Mouse (Mus musculus) embryonic stem cell, embryonic (primary cell): ENCODE measurements around the gene Ptpn21.

Source experiments
- CTCF ChIA-PET, 4 experiments: fragments of 300-600 bp in 2 of 4; fragments of 350-600 bp in 2 of 4; sonication (Branson Sonifier 250); formaldehyde crosslinking; loops; one replicate each; lab custom pipeline; 2022; ENCODE audit warnings: inconsistent platforms in 2 of 4; lab: Charles Lee
- POLR2A ChIA-PET, 4 experiments: fragments of 300-600 bp in 2 of 4; fragments of 350-600 bp in 2 of 4; sonication (Branson Sonifier 250); formaldehyde crosslinking; loops; one replicate each; lab custom pipeline; 2022; ENCODE audit warnings: antibody characterized with exemption in 4 of 4, inconsistent platforms in 1 of 4; lab: Charles Lee

Gene Ptpn21

GRCm38 (mm10) chr12:98697202-98697601, 40.0 kb downstream of the Ptpn21 start:
- CTCF ChIA-PET: no interaction called here

DNA sequence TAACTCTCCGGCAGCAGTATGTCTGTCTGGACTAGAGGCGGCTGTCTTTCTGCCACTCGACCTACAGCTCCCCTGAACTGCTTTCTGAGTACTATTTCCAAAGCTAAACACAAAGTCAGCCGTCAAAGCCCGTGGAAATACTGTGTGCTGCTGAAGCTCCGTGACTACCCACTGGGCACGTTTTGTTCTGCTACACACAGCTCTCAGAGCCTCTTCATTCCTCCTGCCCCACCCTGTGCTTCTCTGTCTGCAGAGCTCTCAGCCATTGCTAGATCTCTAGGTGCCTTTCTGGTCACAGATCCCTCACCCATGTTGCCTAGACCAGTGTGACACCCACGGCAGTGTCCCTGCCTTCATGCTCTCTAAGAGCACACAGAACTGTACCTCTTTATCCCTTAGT, 47.0 kb downstream of the Ptpn21 start:
- POLR2A ChIA-PET: interaction anchor here in 2 of 4 experiments (0.9 to 2.9 kb wide), 2 partner anchors 13 to 16 kb away, joined by 3 to 8 read pairs; no protein-coding TSS in a partner anchor
- CTCF ChIA-PET: interaction anchor here in 3 of 4 experiments (1.0 to 1.9 kb wide), 3 partner anchors 15 to 342 kb away, joined by 3 to 4 read pairs (median 3); no protein-coding TSS in a partner anchor

More at GRCm38 (mm10) chr12:98697202-98697601, 40.0 kb downstream of the Ptpn21 start:
- POLR2A ChIA-PET: interaction anchor here in 1 of 4 experiments (1.1 to 1.3 kb wide), 3 partner anchors 18 to 49 kb away, joined by 3 to 4 read pairs (median 3); no protein-coding TSS in a partner anchor

GRCm38 (mm10) chr12:98683574-98683973, 53.6 kb downstream of the Ptpn21 start:
- ChIA-PET CTCF (interaction anchor here in 1 of 4 experiments (0.5 kb wide), 1 partner anchor 319 kb away, joined by 7 read pairs; no protein-coding TSS in a partner anchor), POLR2A (interaction anchor here in 1 of 4 experiments (1.2 kb wide), 1 partner anchor 34 kb away, joined by 3 read pairs; no protein-coding TSS in a partner anchor)

DNA sequence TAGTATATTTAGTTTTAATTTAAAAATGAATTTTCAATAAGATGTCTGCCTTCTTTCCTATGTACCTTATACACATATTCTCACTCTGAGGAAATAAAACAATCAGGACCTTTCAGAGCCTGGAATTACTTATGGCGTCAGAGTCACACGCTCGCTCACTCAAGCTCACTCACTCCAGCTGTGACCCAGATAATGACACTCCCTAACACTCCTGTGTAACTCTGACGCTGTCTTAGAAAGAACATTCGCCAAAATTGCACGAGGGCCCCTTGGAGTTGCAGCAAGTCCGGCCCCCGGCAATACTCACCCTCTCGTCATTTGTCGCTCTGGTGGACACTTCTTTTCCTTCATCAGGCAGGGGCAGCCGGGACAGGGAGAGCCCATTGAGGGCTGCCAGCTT, 54.0 kb downstream of the Ptpn21 start:
- ChIA-PET POLR2A (interaction anchor here in 1 of 4 experiments (1.2 kb wide), 1 partner anchor 34 kb away, joined by 3 read pairs; no protein-coding TSS in a partner anchor), CTCF (interaction anchor here in 2 of 4 experiments (0.5 to 1.1 kb wide), 2 partner anchors 94 to 318 kb away, joined by 3 to 7 read pairs; no protein-coding TSS in a partner anchor)

DNA sequence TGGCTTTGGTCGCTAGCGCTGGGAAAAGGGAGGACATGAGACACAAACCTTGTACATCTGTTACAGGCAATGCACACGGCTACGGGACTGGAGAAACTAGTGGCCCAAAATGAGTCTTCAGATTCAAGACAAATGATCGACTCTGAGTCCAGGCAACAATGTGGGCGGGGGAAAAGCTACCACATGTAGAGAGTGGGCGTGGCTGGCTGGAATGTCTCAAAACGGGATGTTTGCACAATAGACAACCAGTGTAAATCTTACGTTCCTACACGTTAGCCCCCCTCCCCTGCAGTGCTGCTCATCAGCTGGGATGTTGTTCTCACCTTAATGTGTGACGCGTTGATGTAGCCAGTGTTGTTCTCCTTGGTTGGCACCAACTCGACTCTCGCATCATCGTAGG, 55.0 kb downstream of the Ptpn21 start:
- POLR2A ChIA-PET: interaction anchor here in 2 of 4 experiments (0.6 kb wide), 3 partner anchors 10 to 87 kb away, joined by 3 to 4 read pairs (median 3); no protein-coding TSS in a partner anchor

DNA sequence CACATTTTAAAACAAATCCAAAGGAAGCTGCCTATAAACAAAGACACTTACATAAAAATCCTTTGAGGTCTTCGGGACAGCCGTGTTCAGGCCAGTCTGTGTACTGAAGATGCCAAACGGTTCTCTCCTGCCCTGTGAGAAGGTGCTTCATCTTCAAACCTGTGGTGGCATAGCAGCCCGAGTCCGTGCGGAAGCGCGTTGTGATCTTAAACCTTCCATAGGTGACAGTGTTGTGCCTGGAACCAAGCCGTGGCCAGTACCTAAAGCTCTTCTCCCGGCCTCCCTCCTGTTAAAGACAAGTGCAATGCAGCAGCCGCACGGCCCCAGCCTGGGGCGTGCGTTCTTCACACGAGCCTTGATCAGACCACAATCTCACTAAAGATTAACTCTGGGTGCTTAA, 57.3 kb downstream of the Ptpn21 start:
- ChIA-PET CTCF (interaction anchor here in 1 of 4 experiments (1.4 kb wide), 1 partner anchor 37 kb away, joined by 3 read pairs; no protein-coding TSS in a partner anchor), POLR2A (interaction anchor here in 1 of 4 experiments (1.0 to 1.8 kb wide), 3 partner anchors 9 to 55 kb away, joined by 4 to 5 read pairs (median 5); no protein-coding TSS in a partner anchor)

More for the DNA sequence above, 55.0 kb downstream of the Ptpn21 start:
- CTCF ChIA-PET: interaction anchor here in 2 of 4 experiments (1.0 to 1.6 kb wide), 4 partner anchors 9 to 95 kb away, joined by 3 read pairs; no protein-coding TSS in a partner anchor

DNA sequence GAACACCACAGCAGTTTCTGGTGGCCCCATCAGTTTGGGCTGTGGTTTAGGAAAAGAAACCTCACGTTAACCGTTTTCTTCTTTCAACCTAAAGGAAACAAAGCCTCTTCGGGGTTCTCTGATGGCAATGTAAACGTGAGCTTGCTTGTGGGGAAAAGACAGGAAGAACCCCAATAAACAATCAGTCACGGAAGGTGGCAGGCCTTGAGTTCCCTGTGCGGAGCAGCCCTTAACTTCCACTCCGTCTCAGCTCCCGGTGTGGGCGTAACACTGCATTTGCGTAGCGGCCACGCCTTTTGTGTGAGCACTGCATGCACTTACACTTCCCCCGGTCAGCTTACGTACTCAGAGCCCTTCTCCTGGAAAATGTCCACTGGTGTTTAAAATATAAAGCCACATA, 59.9 kb downstream of the Ptpn21 start:
- CTCF ChIA-PET: interaction anchor here in 3 of 4 experiments (0.5 to 2.7 kb wide), 6 partner anchors 11 to 173 kb away, joined by 3 to 9 read pairs (median 4); no protein-coding TSS in a partner anchor
- POLR2A ChIA-PET: interaction anchor here (0.6 to 2.0 kb wide), 5 partner anchors 10 to 69 kb away, joined by 3 to 7 read pairs (median 3); no protein-coding TSS in a partner anchor

- ChIA-PET POLR2A (interaction anchor here in 3 of 4 experiments (0.6 to 2.0 kb wide), 3 partner anchors 11 to 12 kb away, joined by 3 to 7 read pairs (median 6); no protein-coding TSS in a partner anchor), CTCF (interaction anchor here in 2 of 4 experiments (2.7 kb wide), 2 partner anchors 69 kb away, joined by 7 to 9 read pairs; no protein-coding TSS in a partner anchor)
Observed at GRCm38 (mm10) chr12:98676861-98677260, 60.3 kb downstream of the Ptpn21 start.

- CTCF ChIA-PET: interaction anchor here (0.5 to 2.2 kb wide), 41 partner anchors 10 to 1229 kb away, joined by 3 to 29 read pairs (median 4); partner anchors contain the start of genes Spata7 (in 2 of the 4), Eml5 (in 1 of the 4) and Zc3h14 (in 1 of the 4)
- POLR2A ChIA-PET: interaction anchor here in 3 of 4 experiments (0.5 to 2.2 kb wide), 13 partner anchors 15 to 227 kb away, joined by 3 to 16 read pairs (median 4); partner anchors contain the start of genes Eml5 (in 1 of the 3) and Zc3h14 (in 1 of the 3)
Observed at GRCm38 (mm10) chr12:98674627-98675143, 62.5 kb downstream of the Ptpn21 start.

GRCm38 (mm10) chr12:98673879-98674278, 63.3 kb downstream of the Ptpn21 start:
- POLR2A ChIA-PET: interaction anchor here in 3 of 4 experiments (0.5 to 2.2 kb wide), 14 partner anchors 16 to 228 kb away, joined by 3 to 12 read pairs (median 3); partner anchors contain the start of genes Eml5 (in 1 of the 3) and Zc3h14 (in 1 of the 3)
- CTCF ChIA-PET: interaction anchor here (0.5 to 2.2 kb wide), 39 partner anchors 9 to 630 kb away, joined by 3 to 29 read pairs (median 4); partner anchors contain the start of genes Spata7 (in 2 of the 4), Eml5 (in 1 of the 4) and Zc3h14 (in 1 of the 4)

DNA sequence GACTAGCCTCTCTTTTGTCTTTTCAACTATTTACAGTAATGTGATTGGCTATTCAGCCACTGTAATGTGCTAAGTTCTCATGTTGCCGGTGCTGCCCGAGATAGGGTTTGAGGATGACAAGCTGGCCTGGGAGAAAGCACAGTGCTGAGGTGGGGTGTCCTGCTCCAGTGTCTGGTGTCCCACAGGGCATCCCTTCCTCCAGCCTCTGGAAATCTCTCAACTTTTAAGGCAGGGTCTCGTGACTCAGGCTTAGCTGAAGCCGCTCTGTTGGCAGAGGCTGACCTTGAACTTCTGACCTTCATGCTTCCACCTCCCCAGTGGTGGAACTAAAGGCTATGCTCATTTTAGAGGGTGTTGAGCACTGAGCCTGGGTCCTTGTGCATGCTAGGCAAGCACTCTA, 66.8 kb downstream of the Ptpn21 start:
- CTCF ChIA-PET: no interaction called here
- POLR2A ChIA-PET: no interaction called here

DNA sequence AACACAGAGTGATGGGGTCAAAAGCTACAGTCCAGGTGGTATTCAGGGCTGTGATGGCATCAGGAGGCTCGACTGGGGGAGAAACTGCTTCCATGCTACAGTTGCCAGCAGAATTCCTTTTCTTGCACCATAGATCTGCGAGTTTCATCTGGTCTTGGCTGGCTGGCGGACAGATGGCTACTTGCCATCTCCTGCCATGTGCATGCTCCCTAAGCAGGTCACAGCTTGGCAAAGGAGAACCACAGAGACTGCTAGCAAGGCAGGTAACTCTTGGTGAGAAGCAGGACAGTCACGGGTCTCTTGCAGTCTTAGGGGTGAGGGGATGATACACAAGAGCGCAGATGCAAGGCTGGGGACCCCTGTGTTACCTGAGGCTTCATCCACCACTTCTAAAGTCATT, 67.3 kb downstream of the Ptpn21 start:
- POLR2A ChIA-PET: no interaction called here
- CTCF ChIA-PET: no interaction called here

DNA sequence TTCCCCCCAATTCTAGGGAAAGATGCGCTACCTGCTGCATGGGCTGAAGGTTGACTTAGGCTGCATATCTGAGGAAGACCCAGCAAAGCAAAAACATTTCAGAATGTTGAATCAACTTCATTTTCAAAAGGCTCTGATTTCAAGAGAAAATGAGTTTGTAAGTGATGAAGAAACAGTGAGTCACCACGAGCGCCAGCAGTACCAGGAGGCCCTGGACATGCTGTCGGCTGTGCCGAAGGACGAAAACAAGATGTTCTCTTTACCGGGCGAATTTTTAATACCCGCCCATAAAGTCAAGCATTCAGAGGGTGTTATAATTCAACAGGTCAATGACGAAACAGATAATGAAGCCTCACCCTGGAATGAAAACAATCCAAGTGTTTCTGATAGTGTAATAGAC, 68.1 kb downstream of the Ptpn21 start:
- ChIA-PET POLR2A (no interaction called here), CTCF (no interaction called here)

DNA sequence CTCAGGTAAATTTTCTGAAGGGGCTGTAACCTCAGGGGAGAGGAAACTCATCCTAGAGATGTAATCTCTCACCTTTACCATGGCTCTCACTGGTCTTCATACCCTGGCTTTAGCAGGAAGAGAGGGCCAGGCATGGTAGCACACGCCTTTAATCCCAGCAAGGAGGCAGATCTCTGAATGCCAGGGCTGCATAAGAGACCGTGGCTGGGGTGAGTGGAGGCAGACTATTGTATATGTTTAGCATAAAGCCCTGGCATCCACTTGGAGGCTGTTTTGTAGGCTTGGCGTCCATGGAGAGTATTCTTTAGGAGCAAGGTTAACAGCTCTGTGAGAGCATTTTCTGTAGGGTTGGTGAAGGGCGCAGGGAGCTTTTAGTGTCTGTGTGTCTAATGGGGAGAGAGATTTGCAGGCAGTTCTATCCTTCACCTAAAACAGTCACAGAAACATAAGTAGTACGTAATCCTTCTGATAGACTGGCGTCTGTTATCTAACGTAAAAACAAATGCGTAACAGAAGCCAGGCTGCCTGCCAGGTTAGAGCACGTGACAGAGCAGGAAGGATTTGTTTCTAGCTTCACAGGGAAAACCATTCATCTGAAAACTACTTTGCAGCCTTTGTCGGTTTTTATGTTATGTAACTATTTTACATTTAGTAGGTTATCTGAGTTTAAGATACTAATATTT, 68.9 kb downstream of the Ptpn21 start:
- POLR2A ChIA-PET: no interaction called here
- CTCF ChIA-PET: no interaction called here

DNA sequence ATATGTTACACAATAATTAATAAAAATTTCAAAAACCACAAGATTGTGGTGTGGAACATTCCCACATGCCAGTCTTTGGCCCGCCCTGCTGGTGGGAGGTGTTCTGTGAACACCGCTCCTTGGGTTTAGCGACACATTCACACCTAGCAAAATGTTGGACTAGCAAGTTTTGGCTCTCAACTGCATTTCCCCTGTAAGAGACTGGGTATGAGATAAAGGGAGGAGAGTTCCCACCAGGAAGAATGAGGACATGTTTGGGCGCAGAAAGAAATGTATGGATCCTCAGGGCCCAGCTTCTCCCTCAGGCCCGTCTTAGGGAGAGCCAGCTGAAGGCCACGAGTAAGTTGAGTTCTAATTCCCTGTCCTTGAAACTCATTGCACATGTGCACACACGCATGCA, 74.6 kb downstream of the Ptpn21 start:
- CTCF ChIA-PET: interaction anchor here in 2 of 4 experiments (0.6 to 1.4 kb wide), 2 partner anchors 12 to 86 kb away, joined by 3 to 12 read pairs; no protein-coding TSS in a partner anchor
- POLR2A ChIA-PET: no interaction called here

DNA sequence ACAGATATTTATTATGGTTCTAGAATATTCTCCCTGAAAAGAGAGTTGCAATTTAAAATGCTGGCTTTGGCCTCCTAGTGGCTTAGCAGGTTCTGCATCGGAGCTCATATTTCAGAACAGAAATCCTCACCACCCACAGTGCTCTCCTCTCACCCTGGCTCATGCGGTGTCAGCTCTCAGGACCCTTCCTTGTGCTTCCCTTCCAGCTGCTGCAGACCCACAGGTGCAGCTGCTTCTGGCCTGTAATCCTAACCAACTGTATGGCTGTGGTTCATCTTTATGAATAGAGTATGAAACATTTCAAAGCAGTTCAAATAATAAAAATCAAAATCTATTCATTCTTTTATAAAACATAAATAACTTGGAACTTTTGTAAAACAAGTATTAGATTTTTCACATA, 80.3 kb downstream of the Ptpn21 start:
- ChIA-PET POLR2A (no interaction called here), CTCF (interaction anchor here in 2 of 4 experiments (0.6 to 1.3 kb wide), 4 partner anchors 11 to 436 kb away, joined by 3 to 5 read pairs (median 4); no protein-coding TSS in a partner anchor)

GRCm38 (mm10) chr12:98644852-98645251, 92.4 kb downstream of the Ptpn21 start:
- CTCF ChIA-PET: interaction anchor here (0.6 to 2.0 kb wide), 18 partner anchors 11 to 439 kb away, joined by 3 to 5 read pairs (median 4); partner anchors contain the start of gene Spata7 (in 1 of the 4)

More at GRCm38 (mm10) chr12:98644852-98645251, 92.4 kb downstream of the Ptpn21 start:
- POLR2A ChIA-PET: interaction anchor here in 3 of 4 experiments (0.8 to 1.4 kb wide), 7 partner anchors 9 to 17 kb away, joined by 3 to 12 read pairs (median 3); partner anchors contain the start of gene Spata7 (in 2 of the 3)
